Mouse (Mus musculus) heart, adult 8-10 months (tissue): ENCODE measurements at regions not wholly inside any gene's neighbourhood (a gene's known extent, or its start where the extent isn't known, plus 50 kb on each side); places are given as distances from the start of the nearest gene placed in this dataset.
A peak's percentile ranks its signal among the peaks of the same experiment; 100 is the strongest.

Source experiments
- microRNA-seq: library from miRNA; unstranded; fragments of <30 nt; microRNA quantifications from one replicate; pipeline ENCODE4 v1.2.0, GENCODE M21; 2022

Small RNA genes in the stretch of these regions (microRNA-seq; reads per million reads assigned to microRNA genes)
- gene Mir138-1, result 26.6 reads per million, percentile 41 among the genes with 10 or more reads in this experiment
